In genomic region chr5:140178058-140178690, GRCm38 (mm10) we compare ENCODE assay signal across 9 mouse cellular contexts.
DNase-seq lines count a peak whose midpoint lies in the region; ATAC-seq lines count a peak whose summit lies in the region.
"Had no signal": no experiment of that assay in that cellular context is flagged by ENCODE, and none has a peak within 500 bp of the region (broad histone marks: within the 10 kb centered on the region; RNA-seq: fewer than 3 reads in every experiment).

No protein-coding gene starts in this region.

- H3K9ac ChIP-seq in midbrain, embryonic 11.5 days (ENCODE audit: low read length) = no peak overlapping the region
- H3K9ac ChIP-seq: limb, embryonic 12.5 days had no signal

- whole genome bisulfite sequencing in midbrain, embryonic 10.5 days = 69% methylated on average over 10 of the region's 10 CpGs
- 71% methylated on average over 10 of the region's 10 CpGs for whole genome bisulfite sequencing in midbrain, embryonic 11.5 days
- WGBS in limb, embryonic 10.5 days = 71% methylated on average over 10 of the region's 10 CpGs

- DNase-seq in midbrain, embryonic 10.5 days (ENCODE audit: low spot score) = no peak
- no peak for DNase-seq in midbrain, embryonic 11.5 days (ENCODE audit: low spot score, missing footprints)
- DNase-seq in fibroblast of lung, adult 2 months (ENCODE audit: low read depth) = peak; percentile 40
- peak; percentile 72 for DNase-seq in heart, postnatal 4 days
- peak; percentile 27 for DNase-seq in lung, postnatal 14 days
- no peak for DNase-seq in embryo, embryonic 11 days
- DNase-seq in limb, embryonic 10.5 days (ENCODE audit: low spot score) = no peak

- H3K36me3 ChIP-seq in midbrain, embryonic 10.5 days = no peaks in the 10 kb centered on the region
- H3K36me3 ChIP-seq in midbrain, embryonic 11.5 days (ENCODE audit: control insufficient read depth, insufficient read depth, low read length) = no peaks in the 10 kb centered on the region
- no peaks in the 10 kb centered on the region for H3K36me3 ChIP-seq in limb, embryonic 10.5 days
- H3K36me3 ChIP-seq: limb, embryonic 12.5 days had no signal

- H3K27ac ChIP-seq in midbrain, embryonic 10.5 days (replicated peaks) = peak overlapping the region; percentile 57; the same call in 1 of the 2 replicates
- H3K27ac ChIP-seq in midbrain, embryonic 11.5 days (ENCODE audit: low read depth, low read length) = no peak overlapping the region
- H3K27ac ChIP-seq in limb, embryonic 10.5 days = no peak overlapping the region
- H3K27ac ChIP-seq: limb, embryonic 12.5 days had no signal

- no peak overlapping the region for H3K4me3 ChIP-seq in midbrain, embryonic 10.5 days
- H3K4me3 ChIP-seq in midbrain, embryonic 11.5 days (ENCODE audit: low read depth, low read length) = no peak overlapping the region
- H3K4me3 ChIP-seq in limb, embryonic 10.5 days = no peak overlapping the region
- H3K4me3 ChIP-seq: limb, embryonic 12.5 days had no signal

- H3K9me3 ChIP-seq in midbrain, embryonic 10.5 days (replicated peaks) = no peaks in the 10 kb centered on the region
- H3K9me3 ChIP-seq in midbrain, embryonic 11.5 days (ENCODE audit: control insufficient read depth, low read length) = no peaks in the 10 kb centered on the region
- H3K9me3 ChIP-seq in limb, embryonic 10.5 days (replicated peaks) = no peaks in the 10 kb centered on the region
- H3K9me3 ChIP-seq: limb, embryonic 12.5 days had no signal

- H3K4me2 ChIP-seq in midbrain, embryonic 11.5 days = no peak overlapping the region
- H3K4me2 ChIP-seq: limb, embryonic 12.5 days had no signal

- H3K4me1 ChIP-seq in midbrain, embryonic 10.5 days = peaks cover 36% of the 10 kb centered on the region
- peaks cover 15% of the 10 kb centered on the region for H3K4me1 ChIP-seq in midbrain, embryonic 11.5 days (ENCODE audit: control insufficient read depth, insufficient read depth, low read length)
- peaks cover 31% of the 10 kb centered on the region for H3K4me1 ChIP-seq in limb, embryonic 10.5 days

- no peaks in the 10 kb centered on the region for H3K27me3 ChIP-seq in midbrain, embryonic 10.5 days (ENCODE audit: low read depth, poor library complexity, severe bottlenecking)
- H3K27me3 ChIP-seq in midbrain, embryonic 11.5 days (ENCODE audit: control insufficient read depth, insufficient read depth, low read length) = no peaks in the 10 kb centered on the region
- H3K27me3 ChIP-seq in limb, embryonic 10.5 days (ENCODE audit: low read depth, poor library complexity, severe bottlenecking) = no peaks in the 10 kb centered on the region
- H3K27me3 ChIP-seq: limb, embryonic 12.5 days had no signal

- no peak for ATAC-seq in midbrain, embryonic 11.5 days (ENCODE audit: low FRiP score)
- ATAC-seq in erythroid progenitor cell, adult 5-6 weeks (replicated peaks; ENCODE audit: low FRiP score, poor library complexity, severe bottlenecking) = no peak

Comparison
In these comparisons a context has a peak if more than half of its experiments do, and no peak if none do; other contexts are left out.
1. DNase-seq: peak in fibroblast of lung, adult 2 months (single experiment), heart, postnatal 4 days (single experiment) and lung, postnatal 14 days (single experiment); none in midbrain, embryonic 10.5 days (single experiment), midbrain, embryonic 11.5 days (single experiment), embryo, embryonic 11 days (single experiment) and limb, embryonic 10.5 days (single experiment).